Mouse (Mus musculus) retina, postnatal 7 days (tissue): ENCODE data around the gene Ppp2r1b.

ENCODE experiments used
- DNase-seq: peaks from one replicate; pipeline ENCODE4 v3.0.0-alpha.2; 2012; ENCODE audit warnings: low read depth, low spot score

The Ppp2r1b gene

GRCm38 (mm10) chr9:50911861-50912515 is 66.9 kb downstream of the Ppp2r1b start:
- no peak for DNase-seq

- DNase-seq: no peak
These were observed 73.0 kb downstream of the Ppp2r1b start for GRCm38 (mm10) chr9:50918131-50918530.

- no peak for DNase-seq
These were observed 74.5 kb downstream of the Ppp2r1b start for GRCm38 (mm10) chr9:50919554-50919953.

GRCm38 (mm10) chr9:50920933-50921895 is 76.1 kb downstream of the Ppp2r1b start:
- DNase-seq: no peak

- DNase-seq: no peak
These were observed 77.5 kb downstream of the Ppp2r1b start for GRCm38 (mm10) chr9:50922363-50923153.

- no peak for DNase-seq
These were observed 79.4 kb downstream of the Ppp2r1b start for GRCm38 (mm10) chr9:50924454-50924853.

GRCm38 (mm10) chr9:50925801-50926200 is 80.7 kb downstream of the Ppp2r1b start:
- no peak for DNase-seq

GRCm38 (mm10) chr9:50929986-50930385 is 84.9 kb downstream of the Ppp2r1b start:
- no peak for DNase-seq

- DNase-seq: no peak
These were observed 96.8 kb downstream of the Ppp2r1b start for GRCm38 (mm10) chr9:50941804-50942401.

GRCm38 (mm10) chr9:50942711-50943110 is 97.6 kb downstream of the Ppp2r1b start:
- no peak for DNase-seq
